Mouse (Mus musculus): ENCODE data around the gene Zbtb40. TPM values are rescaled to one million over a fixed set of nuclear protein-coding genes. Genes with fewer than 3 reads are reported as not detected.

The Zbtb40 gene
- polyA plus RNA-seq, 1 experiment from 2014 or later, result 5.6 TPM

DNA sequence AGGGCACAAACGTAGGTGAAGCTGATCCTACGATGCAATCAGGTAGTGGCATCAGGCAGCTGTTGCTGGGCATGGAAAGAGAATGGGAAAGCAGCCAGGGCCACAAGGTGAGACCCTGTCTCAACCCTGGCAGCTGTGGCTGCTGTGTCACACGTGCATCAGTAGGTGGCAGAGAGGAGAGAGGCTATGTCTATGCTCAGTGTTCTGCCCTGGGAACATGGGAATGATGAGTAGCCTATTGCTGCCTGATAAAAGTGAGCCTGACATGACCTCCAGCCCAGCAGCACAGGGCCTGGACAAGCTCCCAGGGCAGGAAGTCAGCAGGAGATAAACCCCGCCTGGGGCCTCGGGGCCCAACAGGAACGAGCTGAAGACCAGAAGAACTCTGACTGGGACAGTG lies 23.0 kb downstream of the Zbtb40 start:
- Histone ChIP-seq H3K4me3 (ENCODE audit: low read length) (no peak overlapping the region), H3K36me3 (ENCODE audit: control insufficient read depth, insufficient read depth, low read length) (no peaks in the 10 kb centered on the region), H3K4me2 (replicated peaks; ENCODE audit: low read depth, low read length) (no peak overlapping the region), H3K9ac (ENCODE audit: low read depth, low read length) (no peak overlapping the region), H3K27me3 (ENCODE audit: control insufficient read depth, insufficient read depth, low read length) (no peaks in the 10 kb centered on the region), H3K9me3 (ENCODE audit: control insufficient read depth, low read length) (no peaks in the 10 kb centered on the region), H3K4me1 (ENCODE audit: control insufficient read depth, insufficient read depth, low read length) (no peaks in the 10 kb centered on the region), H3K27ac (ENCODE audit: low read depth, low read length) (no peak overlapping the region)
- WGBS, result 69% methylated on average over 6 of the region's 6 CpGs
- no peak for ATAC-seq (ENCODE audit: low FRiP score, low TSS enrichment)

GRCm38 (mm10) chr4:137025133-137025532 lies 23.5 kb downstream of the Zbtb40 start:
- Histone ChIP-seq H3K27me3 (ENCODE audit: control insufficient read depth, insufficient read depth, low read length) (no peaks in the 10 kb centered on the region), H3K9ac (ENCODE audit: low read depth, low read length) (no peak overlapping the region), H3K27ac (ENCODE audit: low read depth, low read length) (no peak overlapping the region), H3K36me3 (ENCODE audit: control insufficient read depth, insufficient read depth, low read length) (no peaks in the 10 kb centered on the region), H3K9me3 (ENCODE audit: control insufficient read depth, low read length) (no peaks in the 10 kb centered on the region), H3K4me2 (replicated peaks; ENCODE audit: low read depth, low read length) (no peak overlapping the region), H3K4me1 (ENCODE audit: control insufficient read depth, insufficient read depth, low read length) (no peaks in the 10 kb centered on the region), H3K4me3 (ENCODE audit: low read length) (no peak overlapping the region)
- ATAC-seq (ENCODE audit: low FRiP score, low TSS enrichment), result no peak
- WGBS, result 90% methylated on average over 2 of the region's 2 CpGs

DNA sequence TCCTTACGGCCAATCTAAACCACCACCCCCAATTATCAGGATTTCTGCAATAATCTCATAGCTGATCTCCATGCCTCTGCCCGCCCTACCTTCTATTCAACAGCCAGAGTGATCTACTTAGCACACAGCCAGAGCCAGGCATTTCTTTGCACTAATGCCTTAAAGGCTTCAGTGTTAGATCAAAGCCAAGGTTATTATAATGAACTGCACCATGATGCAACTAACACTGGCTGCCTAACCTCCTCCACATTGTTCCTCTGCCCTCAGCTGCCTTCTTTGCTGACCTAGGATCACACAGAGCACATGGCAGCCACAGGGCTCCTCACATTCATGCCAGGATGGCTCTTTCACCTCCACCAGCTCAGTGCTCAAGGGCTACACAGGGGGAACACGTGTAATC lies 28.5 kb downstream of the Zbtb40 start:
- H3K9me3 ChIP-seq (ENCODE audit: control insufficient read depth, low read length), result no peaks in the 10 kb centered on the region
- WGBS, result 60% methylated on average over 3 of the region's 3 CpGs
- H3K27me3 ChIP-seq (ENCODE audit: control insufficient read depth, insufficient read depth, low read length), result no peaks in the 10 kb centered on the region
- ATAC-seq (ENCODE audit: low FRiP score, low TSS enrichment), result no peak
- H3K4me2 ChIP-seq (replicated peaks; ENCODE audit: low read depth, low read length), result no peak overlapping the region
- H3K4me1 ChIP-seq (ENCODE audit: control insufficient read depth, insufficient read depth, low read length), result no peaks in the 10 kb centered on the region
- no peak overlapping the region for H3K27ac ChIP-seq (ENCODE audit: low read depth, low read length)
- H3K36me3 ChIP-seq (ENCODE audit: control insufficient read depth, insufficient read depth, low read length), result peaks cover 6% of the 10 kb centered on the region; the same call in 1 of the 2 replicates
- no peak overlapping the region for H3K9ac ChIP-seq (ENCODE audit: low read depth, low read length)
- H3K4me3 ChIP-seq (ENCODE audit: low read length), result no peak overlapping the region

- H3K36me3 ChIP-seq (ENCODE audit: control insufficient read depth, insufficient read depth, low read length), result peaks cover 6% of the 10 kb centered on the region; the same call in 1 of the 2 replicates
- WGBS, result 67% methylated on average over 8 of the region's 8 CpGs
- no peak for ATAC-seq (ENCODE audit: low FRiP score, low TSS enrichment)
Measured at GRCm38 (mm10) chr4:137015934-137016333, 32.7 kb downstream of the Zbtb40 start.

GRCm38 (mm10) chr4:137015476-137015856 lies 33.1 kb downstream of the Zbtb40 start:
- H3K4me1 ChIP-seq (ENCODE audit: control insufficient read depth, insufficient read depth, low read length), result no peaks in the 10 kb centered on the region
- H3K9ac ChIP-seq (ENCODE audit: low read depth, low read length), result no peak overlapping the region
- no peaks in the 10 kb centered on the region for H3K27me3 ChIP-seq (ENCODE audit: control insufficient read depth, insufficient read depth, low read length)
- no peaks in the 10 kb centered on the region for H3K9me3 ChIP-seq (ENCODE audit: control insufficient read depth, low read length)
- H3K27ac ChIP-seq (ENCODE audit: low read depth, low read length), result no peak overlapping the region
- no peak overlapping the region for H3K4me3 ChIP-seq (ENCODE audit: low read length)
- no peak for ATAC-seq (ENCODE audit: low FRiP score, low TSS enrichment)
- peaks cover 6% of the 10 kb centered on the region; the same call in 1 of the 2 replicates for H3K36me3 ChIP-seq (ENCODE audit: control insufficient read depth, insufficient read depth, low read length)
- WGBS, result 79% methylated on average over 6 of the region's 6 CpGs
- H3K4me2 ChIP-seq (replicated peaks; ENCODE audit: low read depth, low read length), result no peak overlapping the region

More at GRCm38 (mm10) chr4:137015934-137016333, 32.7 kb downstream of the Zbtb40 start:
- no peaks in the 10 kb centered on the region for H3K27me3 ChIP-seq (ENCODE audit: control insufficient read depth, insufficient read depth, low read length)
- H3K4me2 ChIP-seq (replicated peaks; ENCODE audit: low read depth, low read length), result no peak overlapping the region
- no peak overlapping the region for H3K9ac ChIP-seq (ENCODE audit: low read depth, low read length)
- no peak overlapping the region for H3K27ac ChIP-seq (ENCODE audit: low read depth, low read length)
- no peak overlapping the region for H3K4me3 ChIP-seq (ENCODE audit: low read length)
- no peaks in the 10 kb centered on the region for H3K9me3 ChIP-seq (ENCODE audit: control insufficient read depth, low read length)
- H3K4me1 ChIP-seq (ENCODE audit: control insufficient read depth, insufficient read depth, low read length), result no peaks in the 10 kb centered on the region

DNA sequence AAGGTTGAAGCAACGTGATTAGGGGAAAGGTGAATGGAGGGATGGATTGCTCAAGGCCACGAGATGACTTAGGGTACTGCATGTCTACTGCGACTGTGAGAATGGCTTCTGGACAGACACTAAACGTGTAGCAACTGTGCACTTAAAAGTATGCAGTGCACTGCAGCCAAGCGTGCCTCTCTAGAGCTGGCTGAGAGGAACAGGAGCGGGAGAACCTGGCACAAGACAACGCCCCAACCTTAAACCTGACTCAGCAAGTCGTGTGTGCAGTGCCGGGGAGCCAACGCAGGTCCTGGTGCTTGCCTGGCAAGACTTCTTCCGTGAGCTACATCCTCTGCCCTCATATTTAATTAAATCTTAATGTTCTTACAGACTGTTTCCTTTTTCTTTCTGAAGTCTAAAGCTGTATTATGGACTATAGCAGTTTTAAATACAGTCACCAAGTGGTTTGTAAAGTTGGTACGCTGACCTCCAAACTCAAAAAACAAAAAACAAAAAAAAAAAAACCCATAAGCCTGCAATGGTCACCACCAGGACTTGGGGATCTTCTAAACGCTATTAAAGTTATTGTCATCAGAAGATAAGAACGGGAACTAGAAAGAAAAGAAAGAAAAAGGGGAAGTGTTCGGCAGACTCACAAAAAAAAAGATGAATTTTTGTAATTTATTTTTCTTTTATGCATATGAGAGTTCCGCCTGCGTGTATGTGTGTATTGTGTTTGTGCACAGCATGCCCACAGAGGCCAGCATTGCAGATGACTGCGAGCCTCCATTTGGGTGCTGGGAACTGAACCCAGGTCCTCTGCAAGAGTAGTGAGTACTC lies 33.7 kb downstream of the Zbtb40 start:
- WGBS, result 91% methylated on average over 18 of the region's 18 CpGs

GRCm38 (mm10) chr4:137014124-137014523 lies 34.5 kb downstream of the Zbtb40 start:
- Histone ChIP-seq H3K9ac (ENCODE audit: low read depth, low read length) (no peak overlapping the region), H3K4me3 (ENCODE audit: low read length) (no peak overlapping the region), H3K27me3 (ENCODE audit: control insufficient read depth, insufficient read depth, low read length) (no peaks in the 10 kb centered on the region), H3K4me1 (ENCODE audit: control insufficient read depth, insufficient read depth, low read length) (no peaks in the 10 kb centered on the region), H3K36me3 (ENCODE audit: control insufficient read depth, insufficient read depth, low read length) (peaks cover 6% of the 10 kb centered on the region; the same call in 1 of the 2 replicates), H3K9me3 (ENCODE audit: control insufficient read depth, low read length) (no peaks in the 10 kb centered on the region), H3K4me2 (replicated peaks; ENCODE audit: low read depth, low read length) (no peak overlapping the region), H3K27ac (ENCODE audit: low read depth, low read length) (no peak overlapping the region)
- 89% methylated on average over 8 of the region's 8 CpGs for WGBS
- ATAC-seq (ENCODE audit: low FRiP score, low TSS enrichment), result no peak

More for the DNA sequence above, 33.7 kb downstream of the Zbtb40 start:
- Histone ChIP-seq H3K9me3 (ENCODE audit: control insufficient read depth, low read length) (no peaks in the 10 kb centered on the region), H3K27me3 (ENCODE audit: control insufficient read depth, insufficient read depth, low read length) (no peaks in the 10 kb centered on the region), H3K4me1 (ENCODE audit: control insufficient read depth, insufficient read depth, low read length) (no peaks in the 10 kb centered on the region), H3K4me2 (replicated peaks; ENCODE audit: low read depth, low read length) (no peak overlapping the region), H3K9ac (ENCODE audit: low read depth, low read length) (no peak overlapping the region), H3K4me3 (ENCODE audit: low read length) (no peak overlapping the region), H3K36me3 (ENCODE audit: control insufficient read depth, insufficient read depth, low read length) (peaks cover 6% of the 10 kb centered on the region; the same call in 1 of the 2 replicates), H3K27ac (ENCODE audit: low read depth, low read length) (no peak overlapping the region)
- no peak for ATAC-seq (ENCODE audit: low FRiP score, low TSS enrichment)

DNA sequence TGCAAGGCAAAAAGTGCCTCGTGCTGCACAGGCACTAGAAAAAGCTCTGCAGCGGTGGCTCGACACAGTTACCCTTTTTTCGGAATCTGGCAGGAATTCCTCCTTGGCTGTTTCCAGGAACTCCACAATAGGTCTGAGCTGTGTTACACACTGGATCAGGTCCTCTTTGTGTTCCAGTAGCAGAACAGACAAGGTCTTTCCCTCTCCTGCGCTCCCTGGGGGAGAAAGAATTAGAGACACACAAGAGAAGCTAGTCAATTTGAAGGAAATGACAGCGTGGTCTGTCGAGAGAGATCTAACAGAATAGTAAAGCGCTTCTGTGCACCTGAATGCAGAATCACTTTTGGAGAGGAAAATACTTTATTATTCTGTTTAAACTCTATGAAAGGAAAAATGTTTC lies 41.6 kb downstream of the Zbtb40 start:
- no peak for ATAC-seq (ENCODE audit: low FRiP score, low TSS enrichment)
- H3K4me1 ChIP-seq (ENCODE audit: control insufficient read depth, insufficient read depth, low read length), result peaks cover 5% of the 10 kb centered on the region; the same call in 1 of the 2 replicates
- no peak overlapping the region for H3K4me2 ChIP-seq (replicated peaks; ENCODE audit: low read depth, low read length)
- H3K27ac ChIP-seq (ENCODE audit: low read depth, low read length), result no peak overlapping the region
- peaks cover 6% of the 10 kb centered on the region; the same call in 1 of the 2 replicates for H3K36me3 ChIP-seq (ENCODE audit: control insufficient read depth, insufficient read depth, low read length)
- 89% methylated on average over 8 of the region's 8 CpGs for WGBS
- H3K9me3 ChIP-seq (ENCODE audit: control insufficient read depth, low read length), result no peaks in the 10 kb centered on the region
- H3K4me3 ChIP-seq (ENCODE audit: low read length), result no peak overlapping the region
- H3K27me3 ChIP-seq (ENCODE audit: control insufficient read depth, insufficient read depth, low read length), result no peaks in the 10 kb centered on the region
- H3K9ac ChIP-seq (ENCODE audit: low read depth, low read length), result no peak overlapping the region

DNA sequence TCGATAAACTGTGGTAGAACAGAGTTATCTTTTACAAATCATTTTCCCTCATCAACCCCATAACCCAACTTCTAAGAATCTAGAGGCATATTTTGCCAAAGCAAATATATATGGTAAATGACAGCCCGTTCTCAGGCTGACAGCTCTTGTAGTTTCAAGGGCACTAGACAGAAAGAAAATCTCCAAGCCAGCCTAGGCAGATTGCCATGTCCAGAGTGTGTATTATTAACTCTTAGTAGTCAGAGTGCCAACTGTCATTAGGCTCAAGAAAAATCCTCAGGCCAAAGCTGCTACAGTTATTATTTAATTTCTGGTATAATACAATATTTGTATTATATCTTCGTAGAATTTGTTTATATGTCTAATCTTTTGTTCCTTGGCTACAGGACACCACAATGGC lies 46.8 kb downstream of the Zbtb40 start:
- WGBS, result 89% methylated on average over 3 of the region's 3 CpGs
- no peak for ATAC-seq (ENCODE audit: low FRiP score, low TSS enrichment)
- Histone ChIP-seq H3K27ac (ENCODE audit: low read depth, low read length) (no peak overlapping the region), H3K27me3 (ENCODE audit: control insufficient read depth, insufficient read depth, low read length) (no peaks in the 10 kb centered on the region), H3K9me3 (ENCODE audit: control insufficient read depth, low read length) (no peaks in the 10 kb centered on the region), H3K9ac (ENCODE audit: low read depth, low read length) (no peak overlapping the region), H3K4me1 (ENCODE audit: control insufficient read depth, insufficient read depth, low read length) (no peaks in the 10 kb centered on the region), H3K4me2 (replicated peaks; ENCODE audit: low read depth, low read length) (no peak overlapping the region), H3K4me3 (ENCODE audit: low read length) (no peak overlapping the region), H3K36me3 (ENCODE audit: control insufficient read depth, insufficient read depth, low read length) (peaks cover 26% of the 10 kb centered on the region)

Measured in kidney, embryonic 14.5 days (tissue).